Mouse (Mus musculus): ENCODE results near the gene Cacna1c.

- TF ChIP-seq EP300 (optimal IDR thresholded peaks at IDR 0.05) (no peak), CTCF (IDR thresholded peaks at IDR 0.05; ENCODE audit: low read depth) (no peak)
These were observed 471.3 kb downstream of the Cacna1c start for GRCm38 (mm10) chr6:118724908-118725307.
